Mouse (Mus musculus) heart, postnatal 10 days (tissue): ENCODE results near the gene Atxn1. TPM values are rescaled to one million over a fixed set of nuclear protein-coding genes. Genes with fewer than 3 reads are reported as not detected.

Experiments
- DNase-seq, 2 experiments: peaks; one replicate each; pipeline ENCODE4 v3.0.0; 2021
- intact Hi-C: fragments of 180-260 bp; cut with DNase I; formaldehyde crosslinking; loops from one replicate; pipeline ENCODE4 v1.15.1; 2025
- total RNA-seq, 2 experiments: library from RNA; stranded (reverse); gene quantifications; 2 replicates each; pipeline ENCODE4 v1.2.3; 2021

The Atxn1 gene
- 10 to 100 TPM; 40.6 to 49.1 TPM for total RNA-seq

GRCm38 (mm10) chr13:45964853-45965593, at the start of gene Atxn1:
Gene Atxn1, minus strand, starts transcription at chr13:45965008.
- DNase-seq: peak; percentile 90
- intact Hi-C loops: loop anchor here (5.0 kb wide), 4 partner anchors 138 to 333 kb away; no protein-coding TSS in a partner anchor

GRCm38 (mm10) chr13:46011232-46011631, 46.4 kb upstream of the Atxn1 start:
- intact Hi-C loops: no loop called here
- DNase-seq: no peak

GRCm38 (mm10) chr13:46010075-46010474, 45.3 kb upstream of the Atxn1 start:
- DNase-seq: no peak
- intact Hi-C loops: no loop called here

- intact Hi-C loops: no loop called here
- peak in 1 of 2 experiments; percentile 23 for DNase-seq
Observed at GRCm38 (mm10) chr13:46008831-46009666, 44.2 kb upstream of the Atxn1 start.

- peak; percentile 54 to 57 for DNase-seq
- intact Hi-C loops: no loop called here
Observed at GRCm38 (mm10) chr13:46006211-46007102, 41.6 kb upstream of the Atxn1 start.

GRCm38 (mm10) chr13:46005656-46006055, 40.8 kb upstream of the Atxn1 start:
- intact Hi-C loops: no loop called here
- DNase-seq: no peak

- no peak for DNase-seq
- intact Hi-C loops: no loop called here
Observed at GRCm38 (mm10) chr13:46001356-46001755, 36.5 kb upstream of the Atxn1 start.

- DNase-seq: no peak
- intact Hi-C loops: no loop called here
Observed at GRCm38 (mm10) chr13:45992953-45993352, 28.1 kb upstream of the Atxn1 start.

GRCm38 (mm10) chr13:45990486-45990885, 25.7 kb upstream of the Atxn1 start:
- peak in 1 of 2 experiments; percentile 26 for DNase-seq
- intact Hi-C loops: no loop called here

- intact Hi-C loops: loop anchor here (10.0 kb wide), 1 partner anchor 444 kb away; no protein-coding TSS in a partner anchor
- no peak for DNase-seq
Observed at GRCm38 (mm10) chr13:45979246-45979645, 14.4 kb upstream of the Atxn1 start.

GRCm38 (mm10) chr13:45976894-45977293, 12.1 kb upstream of the Atxn1 start:
- DNase-seq: peak; percentile 67 to 76
- intact Hi-C loops: loop anchor here (1.0 to 10.0 kb wide), 3 partner anchors 185 to 442 kb away; no protein-coding TSS in a partner anchor

GRCm38 (mm10) chr13:45974651-45975050, 9.8 kb upstream of the Atxn1 start:
- intact Hi-C loops: loop anchor here (10.0 kb wide), 1 partner anchor 440 kb away; no protein-coding TSS in a partner anchor
- peak; percentile 25 to 29 for DNase-seq

- DNase-seq: peak; percentile 17 to 20
- intact Hi-C loops: loop anchor here (10.0 kb wide), 1 partner anchor 439 kb away; no protein-coding TSS in a partner anchor
Observed at GRCm38 (mm10) chr13:45973972-45974490, 9.2 kb upstream of the Atxn1 start.

- intact Hi-C loops: loop anchor here (10.0 kb wide), 1 partner anchor 436 kb away; no protein-coding TSS in a partner anchor
Observed at GRCm38 (mm10) chr13:45970920-45971536, 6.2 kb upstream of the Atxn1 start.

GRCm38 (mm10) chr13:45968206-45968605, 3.4 kb upstream of the Atxn1 start:
- no peak for DNase-seq
- intact Hi-C loops: loop anchor here (5.0 kb wide), 2 partner anchors 286 to 336 kb away; no protein-coding TSS in a partner anchor

More at GRCm38 (mm10) chr13:45970920-45971536, 6.2 kb upstream of the Atxn1 start:
- peak; percentile 20 to 34 for DNase-seq

- DNase-seq: no peak
- intact Hi-C loops: loop anchor here (2.0 to 5.0 kb wide), 3 partner anchors 285 to 393 kb away; no protein-coding TSS in a partner anchor
Observed at GRCm38 (mm10) chr13:45967371-45967770, 2.6 kb upstream of the Atxn1 start.

GRCm38 (mm10) chr13:45966586-45966985, 1.8 kb upstream of the Atxn1 start:
- intact Hi-C loops: loop anchor here (2.0 to 5.0 kb wide), 3 partner anchors 284 to 392 kb away; no protein-coding TSS in a partner anchor
- peak; percentile 61 to 65 for DNase-seq

GRCm38 (mm10) chr13:45965594-45966432, 1.0 kb upstream of the Atxn1 start:
- intact Hi-C loops: loop anchor here (2.0 to 5.0 kb wide), 3 partner anchors 284 to 391 kb away; no protein-coding TSS in a partner anchor
- DNase-seq: peak in 1 of 2 experiments; percentile 46
